Mouse (Mus musculus) CH12.LX (cell line): Measurements from ENCODE around the gene Trappc5. TPM values are rescaled to one million over a fixed set of nuclear protein-coding genes. Genes with fewer than 3 reads are reported as not detected.

Experiments used
- DNase-seq: peaks from one replicate; pipeline ENCODE4 v3.0.0-alpha.2; 2013; ENCODE audit errors: extremely low read depth
- H3K27ac ChIP-seq: 2 replicates; pipeline ENCODE4 v1.5.1; 2012; ENCODE audit warnings: low read depth, mild to moderate bottlenecking, control low read depth, moderate library complexity; ENCODE audit not compliant: insufficient read depth
- H3K27me3 ChIP-seq: replicated peaks from 2 replicates; pipeline ENCODE3; 2012; ENCODE audit warnings: inconsistent platforms
- H3K36me3 ChIP-seq, 2 experiments: replicated peaks in 1 of 2; 2 replicates each; pipeline versions ENCODE3 to v1.6.1; 2012; ENCODE audit warnings: inconsistent platforms in 1 of 2, low read length in 1 of 2, mild to moderate bottlenecking in 1 of 2, mixed read lengths in 1 of 2, moderate library complexity in 1 of 2; ENCODE audit not compliant: control insufficient read depth in 1 of 2, insufficient read depth in 1 of 2
- H3K4me1 ChIP-seq, 2 experiments: 2 replicates each; pipeline ENCODE4 v1.6.1; 2012; ENCODE audit warnings: inconsistent platforms in 1 of 2, moderate library complexity in 1 of 2; ENCODE audit not compliant: insufficient read depth in 2 of 2, control insufficient read depth in 1 of 2
- H3K4me2 ChIP-seq: 2 replicates; pipeline ENCODE4 v1.6.1; 2012; ENCODE audit warnings: low read depth, mild to moderate bottlenecking, control low read depth; ENCODE audit not compliant: poor library complexity, insufficient read depth, severe bottlenecking
- H3K4me3 ChIP-seq, 3 experiments: fragments of 150-350 bp in 1 of 3; sonication (generic) in 1 of 3; replicated peaks in 1 of 3; 2 replicates each; pipeline versions ENCODE3 to v1.5.1; 2011 to 2012; ENCODE audit warnings: low read depth in 2 of 3, low read length in 2 of 3, mild to moderate bottlenecking in 2 of 3, moderate library complexity in 2 of 3, control low read depth in 1 of 3, improper control_type of control experiment in 1 of 3, inconsistent platforms in 1 of 3, mixed read lengths in 1 of 3; ENCODE audit not compliant: poor library complexity in 1 of 3
- H3K79me2 ChIP-seq: replicated peaks from 2 replicates; pipeline ENCODE4 v1.6.1; 2012; ENCODE audit warnings: mild to moderate bottlenecking, moderate library complexity; ENCODE audit not compliant: control insufficient read depth, poor library complexity, insufficient read depth, severe bottlenecking; ENCODE audit errors: extremely low read depth
- H3K9ac ChIP-seq: 2 replicates; pipeline ENCODE4 v1.6.1; 2012; ENCODE audit warnings: low read depth, mild to moderate bottlenecking, control low read depth, moderate library complexity; ENCODE audit not compliant: insufficient read depth
- H3K9me3 ChIP-seq: replicated peaks from 2 replicates; pipeline ENCODE3; 2012; ENCODE audit warnings: low read length, inconsistent platforms, mixed read lengths
- BHLHE40 ChIP-seq: IDR thresholded peaks from 2 replicates; pipeline ENCODE4 v1.6.1; 2011; ENCODE audit warnings: mild to moderate bottlenecking, low read depth, low read length, improper control_type of control experiment
- E2F4 ChIP-seq: IDR thresholded peaks from 2 replicates; pipeline ENCODE4 v1.6.1; 2011; ENCODE audit warnings: low read depth, low read length, improper control_type of control experiment; ENCODE audit not compliant: insufficient replicate concordance
- EP300 ChIP-seq: IDR thresholded peaks from 2 replicates; pipeline ENCODE4 v1.6.1; 2011; ENCODE audit warnings: low read length, improper control_type of control experiment
- ETS1 ChIP-seq: conservative IDR thresholded peaks from 2 replicates; pipeline ENCODE4 v1.6.1; 2012; ENCODE audit warnings: low read depth, mild to moderate bottlenecking, inconsistent platforms, low read length, improper control_type of control experiment, moderate library complexity
- JUN ChIP-seq: IDR thresholded peaks from 2 replicates; pipeline ENCODE4 v1.6.1; 2011; ENCODE audit warnings: low read depth, mild to moderate bottlenecking, low read length, improper control_type of control experiment, moderate library complexity; ENCODE audit not compliant: insufficient read depth
- MAFK ChIP-seq: IDR thresholded peaks from 2 replicates; pipeline ENCODE4 v1.6.1; 2011; ENCODE audit warnings: low read length, improper control_type of control experiment; ENCODE audit not compliant: insufficient replicate concordance
- MAZ ChIP-seq: IDR thresholded peaks from 2 replicates; pipeline ENCODE4 v1.6.1; 2012; ENCODE audit warnings: low read depth, mild to moderate bottlenecking, inconsistent platforms, low read length, improper control_type of control experiment, moderate library complexity
- MEF2A ChIP-seq: IDR thresholded peaks from 2 replicates; pipeline ENCODE4 v1.6.1; 2014; ENCODE audit warnings: low read depth, mild to moderate bottlenecking, inconsistent platforms, low read length, improper control_type of control experiment, borderline replicate concordance
- MXI1 ChIP-seq: IDR thresholded peaks from 2 replicates; pipeline ENCODE4 v1.6.1; 2011; ENCODE audit warnings: mild to moderate bottlenecking, low read depth, low read length, improper control_type of control experiment
- MYC ChIP-seq: IDR thresholded peaks from 2 replicates; pipeline ENCODE4 v1.6.1; 2011; ENCODE audit warnings: low read depth, mild to moderate bottlenecking, improper control_type of control experiment, low read length
- NELFE ChIP-seq: IDR thresholded peaks from 2 replicates; pipeline ENCODE4 v1.6.1; 2011; ENCODE audit warnings: low read depth, low read length, improper control_type of control experiment
- NRF1 ChIP-seq: IDR thresholded peaks from 2 replicates; pipeline ENCODE4 v1.6.1; 2014; ENCODE audit warnings: low read depth, mild to moderate bottlenecking, inconsistent platforms, low read length, improper control_type of control experiment, moderate library complexity
- POLR2A ChIP-seq: IDR thresholded peaks from 2 replicates; pipeline ENCODE4 v1.6.1; 2011; ENCODE audit warnings: low read depth, mild to moderate bottlenecking, improper control_type of control experiment, low read length
- POLR2AphosphoS2 ChIP-seq: IDR thresholded peaks from 2 replicates; pipeline ENCODE4 v1.6.1; 2011; ENCODE audit warnings: low read depth, low read length, improper control_type of control experiment
- SIN3A ChIP-seq: IDR thresholded peaks from 2 replicates; pipeline ENCODE4 v1.6.1; 2012; ENCODE audit warnings: low read length, improper control_type of control experiment, inconsistent platforms
- TCF12 ChIP-seq: IDR thresholded peaks from 2 replicates; pipeline ENCODE4 v1.6.1; 2014; ENCODE audit warnings: low read depth, mild to moderate bottlenecking, inconsistent platforms, low read length, improper control_type of control experiment
- UBTF ChIP-seq: IDR thresholded peaks from 2 replicates; pipeline ENCODE4 v1.6.1; 2012; ENCODE audit warnings: low read depth, mild to moderate bottlenecking, inconsistent platforms, low read length, improper control_type of control experiment, moderate library complexity
- USF1 ChIP-seq: IDR thresholded peaks from 2 replicates; pipeline ENCODE4 v1.6.1; 2014; ENCODE audit warnings: low read depth, mild to moderate bottlenecking, inconsistent platforms, low read length, improper control_type of control experiment
- USF2 ChIP-seq: conservative IDR thresholded peaks from 2 replicates; pipeline ENCODE4 v1.6.1; 2011; ENCODE audit warnings: low read depth, low read length, improper control_type of control experiment
- ZKSCAN1 ChIP-seq: IDR thresholded peaks from 2 replicates; pipeline ENCODE4 v1.6.1; 2012; ENCODE audit warnings: low read depth, inconsistent platforms, low read length, improper control_type of control experiment, borderline replicate concordance
- ZMIZ1 ChIP-seq: IDR thresholded peaks from 2 replicates; pipeline ENCODE4 v1.6.1; 2012; ENCODE audit warnings: low read depth, mild to moderate bottlenecking, inconsistent platforms, low read length, improper control_type of control experiment
- dilution Hi-C: fragments of 300-500 bp; cut with MboI; formaldehyde crosslinking; loops from 2 replicates; pipeline ENCODE4 v1.14.3; 2020; ENCODE audit warnings: low sequenced_read_pairs; ENCODE audit not compliant: extremely low pct_unique_long_range_greater_than_20kb, extremely low pct_ligation_motif_present
- in situ Hi-C: fragments of 300-500 bp; cut with MboI; formaldehyde crosslinking; loops from 3 replicates; pipeline ENCODE4 v1.14.3; 2019; ENCODE audit warnings: low sequenced_read_pairs, low pct_ligation_motif_present, low pct_unique_long_range_greater_than_20kb, mixed read lengths
- polyA plus RNA-seq: library from polyadenylated mRNA; unstranded; fragments of >175 nt; gene quantifications from 2 replicates; pipeline ENCODE4 v1.2.1, GENCODE M21; 2012; ENCODE audit warnings: low read depth; ENCODE audit not compliant: insufficient read length
- total RNA-seq, 2 experiments: library from RNA; depleted of rRNA; stranded (reverse); fragments of 300-350 nt in 1 of 2; fragments of >200 nt in 1 of 2; gene quantifications; 2 replicates each; pipeline ENCODE4 v1.2.3; 2012 to 2014

Gene Trappc5
- total and polyA plus RNA-seq, 3 experiments = 21.5 to 27.4 (median 22.4) TPM

DNA sequence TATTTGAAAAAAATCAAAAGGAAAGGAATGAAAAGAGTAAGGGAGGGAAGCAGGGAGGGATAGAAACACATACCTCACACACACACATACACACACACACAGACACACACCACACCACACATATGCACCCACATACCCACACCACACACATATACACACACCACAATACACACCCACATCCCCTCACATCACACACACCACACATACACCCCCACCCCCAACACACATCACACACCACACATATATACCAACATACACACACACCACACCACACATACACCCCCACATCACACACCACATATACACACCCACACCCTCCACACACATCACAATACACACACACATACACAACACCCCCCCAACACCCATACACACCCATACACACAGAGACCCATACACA is 8.4 kb downstream of the Trappc5 start:
- TF ChIP-seq NRF1 (no peak), ETS1 (no peak), USF1 (no peak)
- H3K79me2 ChIP-seq = no peaks in the 10 kb centered on the region
- no peak overlapping the region for H3K9ac ChIP-seq
- in situ Hi-C loops = no loop called here
- no peak for DNase-seq
- no peak overlapping the region for H3K27ac ChIP-seq
- no peak overlapping the region for H3K4me3 ChIP-seq
- H3K4me2 ChIP-seq = no peak overlapping the region
- H3K4me1 ChIP-seq = peaks cover 21 to 50% of the 10 kb centered on the region in 2 experiments
- H3K36me3 ChIP-seq = peaks cover 13 to 56% of the 10 kb centered on the region in 2 experiments
- no peaks in the 10 kb centered on the region for H3K9me3 ChIP-seq
- H3K27me3 ChIP-seq = peaks cover 2% of the 10 kb centered on the region
- dilution Hi-C loops = no loop called here

DNA sequence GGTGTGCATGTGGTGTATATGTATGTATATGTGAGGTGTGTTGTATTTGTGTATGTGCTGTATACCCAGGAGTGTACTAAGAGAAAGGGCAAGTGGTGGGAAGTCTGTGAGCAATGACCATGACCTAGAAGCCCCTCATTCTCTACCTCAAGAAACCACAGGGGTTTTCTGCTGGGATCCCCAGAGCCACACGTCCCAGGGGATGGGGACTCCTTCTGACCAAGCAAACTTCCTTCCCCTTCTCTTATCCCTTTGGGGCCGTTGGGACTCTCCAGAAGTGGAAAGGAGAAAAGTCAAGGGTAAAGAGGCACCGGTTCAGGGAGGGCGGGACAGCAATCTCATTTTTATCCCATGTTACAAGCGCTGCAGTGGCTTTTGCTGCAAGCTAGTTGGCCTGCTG is 9.3 kb downstream of the Trappc5 start:
- Histone ChIP-seq H3K4me2 (no peak overlapping the region; the same call in 1 of the 2 replicates), H3K9me3 (no peaks in the 10 kb centered on the region)
- TF ChIP-seq MAZ (no peak), EP300 (0 out of 2 replicates have a peak, but pooled peaks have one; percentile 24), MXI1 (no peak), BHLHE40 (0 out of 2 replicates have a peak, but pooled peaks have one; percentile 9), NELFE (no peak), MAFK (peak; percentile 68; the same call in 1 of the 2 replicates), ETS1 (peak; percentile 60), USF1 (no peak), MEF2A (0 out of 2 replicates have a peak, but pooled peaks have one; percentile 28), MYC (no peak), ZKSCAN1 (no peak), POLR2AphosphoS2 (no peak), POLR2A (no peak), ZMIZ1 (no peak), USF2 (no peak), JUN (no peak), UBTF (no peak), SIN3A (no peak), E2F4 (no peak), TCF12 (0 out of 2 replicates have a peak, but pooled peaks have one; percentile 28)
- TF ChIP-seq, all 38 proteins: peak for 6
- Histone ChIP-seq H3K36me3 (peaks cover 5 to 51% of the 10 kb centered on the region in 2 experiments), H3K27me3 (peaks cover 2% of the 10 kb centered on the region), H3K79me2 (no peaks in the 10 kb centered on the region), H3K4me3 (peak overlapping the region in 1 of 3 experiments; percentile 44), H3K4me1 (peaks cover 21 to 41% of the 10 kb centered on the region in 2 experiments), H3K27ac (no peak overlapping the region), H3K9ac (no peak overlapping the region)
- in situ Hi-C loops = no loop called here
- dilution Hi-C loops = no loop called here
- peak; percentile 39 for DNase-seq
